Mouse (Mus musculus): ENCODE measurements at regions not wholly inside any gene's neighbourhood (a gene's known extent, or its start where the extent isn't known, plus 50 kb on each side); places are given as distances from the start of the nearest gene placed in this dataset.
A peak's percentile ranks its signal among the peaks of the same experiment; 100 is the strongest.

DNA sequence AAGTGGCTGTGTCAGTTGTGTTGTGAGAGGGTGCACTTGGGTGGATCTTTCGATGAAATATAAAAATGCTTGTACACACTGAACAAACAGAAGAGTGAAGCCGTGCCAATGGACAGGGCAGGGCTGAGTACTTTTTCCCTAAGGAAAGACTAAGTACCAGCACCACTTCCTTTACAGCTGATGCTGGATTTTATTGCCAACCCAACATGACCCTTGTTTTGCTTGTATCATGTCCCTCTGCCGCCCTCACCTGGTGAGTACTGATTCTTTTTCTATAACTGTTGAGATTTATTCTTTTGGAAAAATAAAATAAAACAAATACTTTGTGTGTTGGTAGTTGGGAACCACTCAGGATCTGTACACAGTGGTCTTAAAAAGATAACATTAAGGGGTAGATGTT lies 878.4 kb upstream of the Cdh6 start:
- 72% methylated on average over 3 of the region's 3 CpGs for WGBS

More for the DNA sequence above, 878.4 kb upstream of the Cdh6 start:
- Histone ChIP-seq H3K4me1 (ENCODE audit: control insufficient read depth, insufficient read depth, low read length) (no peaks in the 10 kb centered on the region), H3K36me3 (ENCODE audit: control insufficient read depth, insufficient read depth, low read length) (no peaks in the 10 kb centered on the region), H3K4me3 (replicated peaks; ENCODE audit: low read depth, low read length) (no peak overlapping the region), H3K27ac (replicated peaks; ENCODE audit: low read depth, low read length) (no peak overlapping the region), H3K9ac (replicated peaks; ENCODE audit: low read length) (no peak overlapping the region), H3K9me3 (ENCODE audit: control insufficient read depth, low read length) (no peaks in the 10 kb centered on the region), H3K27me3 (ENCODE audit: control insufficient read depth, insufficient read depth, low read length) (no peaks in the 10 kb centered on the region), H3K4me2 (ENCODE audit: low read length) (no peak overlapping the region)
- DNase-seq = peak; percentile 64
- no peak for ATAC-seq (ENCODE audit: low FRiP score, low TSS enrichment)

Measured in midbrain, embryonic 14.5 days (tissue).